Mouse (Mus musculus): ENCODE data around the gene Med24. TPM values are rescaled to one million over a fixed set of nuclear protein-coding genes. Genes with fewer than 3 reads are reported as not detected.

Gene Med24
- 52.3 and 59.4 TPM in 2 replicates for polyA plus RNA-seq (2014; fragmentation: Nextera tagmentation; extraction: Ambion mirVana)

DNA sequence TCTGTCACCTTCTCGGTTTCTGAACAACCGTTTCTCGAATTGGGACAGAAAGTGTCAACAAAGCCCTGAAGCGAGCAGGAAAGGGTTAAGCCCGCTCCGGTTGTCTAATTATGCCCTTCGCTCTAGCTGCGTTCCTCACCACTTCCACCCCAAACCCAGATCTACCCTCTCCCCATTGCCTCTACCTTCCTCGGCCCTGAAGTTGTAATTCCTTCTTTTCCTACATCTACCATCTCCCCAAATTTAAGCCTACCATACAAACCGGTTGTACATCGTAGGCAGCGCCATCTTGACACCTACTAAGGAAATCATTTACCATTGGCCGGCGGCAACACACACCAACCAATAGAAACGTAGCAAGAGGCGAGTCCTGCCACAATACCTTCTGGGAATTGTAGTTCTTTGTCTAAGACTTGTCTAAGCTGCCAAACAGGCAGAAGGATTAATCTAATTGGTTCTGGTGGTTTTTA is at the start of gene Med24:
Gene Med24, minus strand, starts transcription at position 317 of the 470 bp plus-strand sequence.
- H3K9ac ChIP-seq (replicated peaks; ENCODE audit: low read depth, low read length): peak within 1 kb of the TSS; percentile 58
- peak; percentile 95 for ATAC-seq (ENCODE audit: low read depth)
- H3K4me3 ChIP-seq (ENCODE audit: low read depth, low read length): peak within 1 kb of the TSS; percentile 48
- H3K4me1 ChIP-seq (ENCODE audit: control insufficient read depth, insufficient read depth, low read length): peaks cover 6% of the 10 kb centered on the region
- H3K27ac ChIP-seq (ENCODE audit: low read depth, low read length): peak within 1 kb of the TSS; percentile 74; the same call in 1 of the 2 replicates
- H3K36me3 ChIP-seq (ENCODE audit: control insufficient read depth, insufficient read depth, low read length): peaks cover 15% of the 10 kb centered on the region; the same call in 1 of the 2 replicates
- H3K4me2 ChIP-seq (ENCODE audit: low read depth, low read length): peak within 1 kb of the TSS; percentile 72
- under 1% methylated on average over 16 of the region's 16 CpGs for WGBS
- no peaks in the 10 kb centered on the region for H3K27me3 ChIP-seq (ENCODE audit: control insufficient read depth, insufficient read depth, low read length)
- H3K9me3 ChIP-seq (ENCODE audit: control insufficient read depth, low read length): no peaks in the 10 kb centered on the region

- H3K9me3 ChIP-seq (ENCODE audit: control insufficient read depth, low read length): no peaks in the 10 kb centered on the region
- H3K36me3 ChIP-seq (ENCODE audit: control insufficient read depth, insufficient read depth, low read length): no peaks in the 10 kb centered on the region
- ATAC-seq (ENCODE audit: low read depth): no peak
- no peak overlapping the region for H3K4me3 ChIP-seq (ENCODE audit: low read depth, low read length)
- H3K9ac ChIP-seq (replicated peaks; ENCODE audit: low read depth, low read length): no peak overlapping the region
- H3K4me2 ChIP-seq (ENCODE audit: low read depth, low read length): no peak overlapping the region
- 0 out of 2 replicates have a peak overlapping the region, but pooled peaks have one; percentile 22 for H3K27ac ChIP-seq (ENCODE audit: low read depth, low read length)
- H3K4me1 ChIP-seq (ENCODE audit: control insufficient read depth, insufficient read depth, low read length): peaks cover 43% of the 10 kb centered on the region
- H3K27me3 ChIP-seq (ENCODE audit: control insufficient read depth, insufficient read depth, low read length): no peaks in the 10 kb centered on the region
These were observed 48.7 kb upstream of the Med24 start for GRCm38 (mm10) chr11:98777888-98778287.

GRCm38 (mm10) chr11:98776843-98777590 is 47.8 kb upstream of the Med24 start:
- WGBS: 17% methylated on average over 9 of the region's 9 CpGs
- H3K27ac ChIP-seq (ENCODE audit: low read depth, low read length): no peak overlapping the region; the same call in 1 of the 2 replicates
- no peaks in the 10 kb centered on the region for H3K36me3 ChIP-seq (ENCODE audit: control insufficient read depth, insufficient read depth, low read length)
- H3K4me2 ChIP-seq (ENCODE audit: low read depth, low read length): no peak overlapping the region
- 0 out of 2 replicates have a peak overlapping the region, but pooled peaks have one; percentile 8 for H3K9ac ChIP-seq (replicated peaks; ENCODE audit: low read depth, low read length)
- peaks cover 40% of the 10 kb centered on the region for H3K4me1 ChIP-seq (ENCODE audit: control insufficient read depth, insufficient read depth, low read length)
- no peak for ATAC-seq (ENCODE audit: low read depth)
- H3K27me3 ChIP-seq (ENCODE audit: control insufficient read depth, insufficient read depth, low read length): no peaks in the 10 kb centered on the region
- H3K9me3 ChIP-seq (ENCODE audit: control insufficient read depth, low read length): no peaks in the 10 kb centered on the region
- no peak overlapping the region for H3K4me3 ChIP-seq (ENCODE audit: low read depth, low read length)

DNA sequence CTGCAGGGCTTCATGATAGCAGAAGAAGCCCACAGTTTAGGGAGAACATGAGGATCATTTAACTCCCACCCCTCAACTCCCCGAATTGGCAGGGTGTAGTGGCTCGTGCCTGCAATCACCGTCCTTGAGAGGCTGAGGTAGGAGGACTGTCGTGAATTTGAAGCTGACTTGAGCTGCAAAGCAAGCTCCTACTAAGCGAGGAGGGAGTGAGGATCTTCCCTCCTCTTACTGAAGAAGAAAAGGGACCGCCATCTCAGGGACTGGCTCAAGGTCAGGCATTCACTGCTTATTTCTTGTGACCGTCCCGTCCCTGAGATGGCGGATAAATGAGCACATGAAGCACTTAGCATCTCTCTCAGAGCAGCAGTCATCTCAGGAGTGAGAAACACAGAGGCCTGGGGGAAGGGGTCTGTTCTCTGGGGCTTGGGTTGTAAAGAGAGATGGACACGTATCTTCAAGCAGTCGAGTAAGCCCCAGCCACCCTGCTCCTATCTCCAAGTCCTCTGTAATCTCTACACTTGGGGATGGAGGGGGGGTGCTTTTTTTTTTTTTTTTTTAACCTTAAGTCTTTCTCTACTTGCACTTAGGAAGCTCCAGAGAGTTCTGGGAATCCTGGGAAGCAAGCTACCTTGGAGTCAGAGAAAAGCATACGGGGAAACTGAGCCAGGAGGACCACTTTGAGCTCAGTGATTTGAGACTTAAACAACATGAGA is 47.0 kb upstream of the Med24 start:
- H3K27ac ChIP-seq (ENCODE audit: low read depth, low read length): peak overlapping the region; percentile 64
- H3K9ac ChIP-seq (replicated peaks; ENCODE audit: low read depth, low read length): peak overlapping the region; percentile 8; the same call in 1 of the 2 replicates
- peaks cover 3% of the 10 kb centered on the region; the same call in 1 of the 2 replicates for H3K36me3 ChIP-seq (ENCODE audit: control insufficient read depth, insufficient read depth, low read length)
- peaks cover 34% of the 10 kb centered on the region for H3K4me1 ChIP-seq (ENCODE audit: control insufficient read depth, insufficient read depth, low read length)
- no peaks in the 10 kb centered on the region for H3K27me3 ChIP-seq (ENCODE audit: control insufficient read depth, insufficient read depth, low read length)
- H3K9me3 ChIP-seq (ENCODE audit: control insufficient read depth, low read length): no peaks in the 10 kb centered on the region
- H3K4me3 ChIP-seq (ENCODE audit: low read depth, low read length): no peak overlapping the region
- ATAC-seq (ENCODE audit: low read depth): no peak
- WGBS: 36% methylated on average over 12 of the region's 12 CpGs
- H3K4me2 ChIP-seq (ENCODE audit: low read depth, low read length): peak overlapping the region; percentile 84

GRCm38 (mm10) chr11:98775348-98776051 is 46.3 kb upstream of the Med24 start:
- Histone ChIP-seq H3K4me3 (ENCODE audit: low read depth, low read length) (peak overlapping the region; percentile 39), H3K4me1 (ENCODE audit: control insufficient read depth, insufficient read depth, low read length) (peaks cover 34% of the 10 kb centered on the region), H3K36me3 (ENCODE audit: control insufficient read depth, insufficient read depth, low read length) (peaks cover 4% of the 10 kb centered on the region; the same call in 1 of the 2 replicates), H3K9me3 (ENCODE audit: control insufficient read depth, low read length) (no peaks in the 10 kb centered on the region), H3K27ac (ENCODE audit: low read depth, low read length) (peak overlapping the region; percentile 64), H3K27me3 (ENCODE audit: control insufficient read depth, insufficient read depth, low read length) (no peaks in the 10 kb centered on the region), H3K4me2 (ENCODE audit: low read depth, low read length) (peak overlapping the region; percentile 84), H3K9ac (replicated peaks; ENCODE audit: low read depth, low read length) (peak overlapping the region; percentile 37; the same call in 1 of the 2 replicates)
- peak; percentile 87 for ATAC-seq (ENCODE audit: low read depth)
- WGBS: 4% methylated on average over 15 of the region's 15 CpGs

GRCm38 (mm10) chr11:98774582-98775347 is 45.5 kb upstream of the Med24 start, which contains the start of gene Nr1d1:
Gene Nr1d1, minus strand, starts transcription at chr11:98775333.
- Histone ChIP-seq H3K36me3 (ENCODE audit: control insufficient read depth, insufficient read depth, low read length) (peaks cover 10% of the 10 kb centered on the region; the same call in 1 of the 2 replicates), H3K9ac (replicated peaks; ENCODE audit: low read depth, low read length) (peak within 1 kb of the TSS; percentile 51), H3K4me1 (ENCODE audit: control insufficient read depth, insufficient read depth, low read length) (peaks cover 34% of the 10 kb centered on the region), H3K27ac (ENCODE audit: low read depth, low read length) (peak within 1 kb of the TSS; percentile 64), H3K4me2 (ENCODE audit: low read depth, low read length) (peak within 1 kb of the TSS; percentile 84), H3K27me3 (ENCODE audit: control insufficient read depth, insufficient read depth, low read length) (no peaks in the 10 kb centered on the region), H3K4me3 (ENCODE audit: low read depth, low read length) (peak within 1 kb of the TSS; percentile 39), H3K9me3 (ENCODE audit: control insufficient read depth, low read length) (no peaks in the 10 kb centered on the region)
- WGBS: under 1% methylated on average over 22 of the region's 22 CpGs
- peak; percentile 32 for ATAC-seq (ENCODE audit: low read depth)

GRCm38 (mm10) chr11:98773635-98774295 is 44.5 kb upstream of the Med24 start:
- Histone ChIP-seq H3K9me3 (ENCODE audit: control insufficient read depth, low read length) (no peaks in the 10 kb centered on the region), H3K4me1 (ENCODE audit: control insufficient read depth, insufficient read depth, low read length) (peaks cover 37% of the 10 kb centered on the region), H3K9ac (replicated peaks; ENCODE audit: low read depth, low read length) (peak overlapping the region; percentile 25; the same call in 1 of the 2 replicates), H3K27me3 (ENCODE audit: control insufficient read depth, insufficient read depth, low read length) (no peaks in the 10 kb centered on the region), H3K4me3 (ENCODE audit: low read depth, low read length) (peak overlapping the region; percentile 39), H3K36me3 (ENCODE audit: control insufficient read depth, insufficient read depth, low read length) (peaks cover 20% of the 10 kb centered on the region; the same call in 1 of the 2 replicates), H3K4me2 (ENCODE audit: low read depth, low read length) (peak overlapping the region; percentile 84), H3K27ac (ENCODE audit: low read depth, low read length) (no peak overlapping the region)
- WGBS: 1% methylated on average over 37 of the region's 37 CpGs
- peak; percentile 67 for ATAC-seq (ENCODE audit: low read depth)

All from neural tube, embryonic 14.5 days (tissue).